Mouse (Mus musculus) lung, embryonic 14.5 days (tissue): ENCODE data around the gene Lrp11. TPM values are rescaled to one million over a fixed set of nuclear protein-coding genes. Genes with fewer than 3 reads are reported as not detected.

ENCODE experiments used
- ATAC-seq: fragments of 200-750 bp; cut with Nextera tagmentation; 2 replicates; pipeline ENCODE4 v1.8.0; 2017; ENCODE audit warnings: mild to moderate bottlenecking, moderate TSS enrichment, moderate library complexity; ENCODE audit not compliant: insufficient read depth
- DNase-seq: peaks from one replicate; pipeline ENCODE4 v3.0.0-alpha.2; 2015
- H3K27ac ChIP-seq: fragments of 300-500 bp; sonication (generic); 2 replicates; pipeline ENCODE4 v1.5.1; 2014; ENCODE audit warnings: low read depth, mild to moderate bottlenecking, moderate library complexity
- H3K27me3 ChIP-seq: fragments of 300-500 bp; sonication (generic); 2 replicates; pipeline ENCODE4 v1.6.1; 2014; ENCODE audit warnings: low read length, control low read depth; ENCODE audit not compliant: insufficient read depth
- H3K36me3 ChIP-seq: fragments of 300-500 bp; sonication (generic); 2 replicates; pipeline ENCODE4 v1.6.1; 2014; ENCODE audit warnings: control low read depth; ENCODE audit not compliant: insufficient read depth
- H3K4me1 ChIP-seq: fragments of 300-500 bp; sonication (generic); 2 replicates; pipeline ENCODE4 v1.6.1; 2014; ENCODE audit warnings: antibody characterized with exemption, control low read depth; ENCODE audit not compliant: insufficient read depth
- H3K4me2 ChIP-seq: fragments of 300-500 bp; sonication (generic); 2 replicates; pipeline ENCODE4 v1.6.1; 2014; ENCODE audit warnings: mild to moderate bottlenecking
- H3K4me3 ChIP-seq: fragments of 300-500 bp; sonication (generic); 2 replicates; pipeline ENCODE4 v1.5.1; 2014; ENCODE audit warnings: low read depth, low read length
- H3K9ac ChIP-seq: fragments of 300-500 bp; sonication (generic); 2 replicates; pipeline ENCODE4 v1.6.1; 2014
- H3K9me3 ChIP-seq: fragments of 300-500 bp; sonication (generic); 2 replicates; pipeline ENCODE4 v1.6.1; 2016; ENCODE audit warnings: low read depth, low read length, control low read depth
- CTCF ChIP-seq: IDR thresholded peaks from 2 replicates; pipeline ENCODE4 v1.5.1; 2016; ENCODE audit warnings: antibody characterized with exemption, low read depth
- WGBS: fragments of 180-500 bp; shearing (Covaris S2); extraction: QIAGEN DNeasy Blood & Tissue Kit; methylation state at CpG from one replicate; pipeline ENCODE4 v1.1.7; 2014; 5-methylcytosine and 5-hydroxymethylcytosine counted together
- polyA plus RNA-seq: library from polyadenylated mRNA; unstranded; fragments of >200 nt; fragmentation: Nextera tagmentation; extraction: Ambion mirVana; gene quantifications from 2 replicates; pipeline ENCODE4 v1.2.1, GENCODE M21; 2014

Gene Lrp11
- polyA plus RNA-seq, 1 experiment from 2014 or later: 7.4 TPM

DNA sequence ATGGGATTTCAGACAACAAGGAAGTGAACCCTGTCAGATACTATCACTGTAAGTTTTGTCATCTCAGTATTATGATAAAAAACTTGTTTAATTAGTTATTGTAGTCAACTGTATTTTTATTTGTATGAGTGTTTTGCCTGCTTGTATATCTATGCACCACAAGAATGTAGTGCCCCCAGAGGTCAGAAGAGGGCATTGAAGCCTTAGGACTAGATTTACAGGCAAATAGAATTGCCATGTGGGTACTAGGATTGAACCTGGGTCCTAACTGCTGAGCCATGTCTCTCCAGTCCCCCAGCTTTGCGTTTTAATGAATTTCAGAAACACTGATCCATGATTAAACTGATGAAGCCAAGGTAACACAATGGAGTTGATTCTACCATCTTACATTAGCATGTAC is 84.1 kb downstream of the Lrp11 start:
- Histone ChIP-seq H3K27ac (no peak overlapping the region), H3K9ac (no peak overlapping the region), H3K4me3 (no peak overlapping the region), H3K9me3 (no peaks in the 10 kb centered on the region), H3K36me3 (peaks cover 65% of the 10 kb centered on the region), H3K4me2 (no peak overlapping the region), H3K4me1 (no peaks in the 10 kb centered on the region), H3K27me3 (no peaks in the 10 kb centered on the region)
- peak; percentile 43 for TF ChIP-seq CTCF
- ATAC-seq: no peak
- DNase-seq: peak; percentile 63
- WGBS: 68% methylated on average over 1 of the region's 1 CpGs

Other genes with a start within 250 kb of the Lrp11 start
- gene Ulbp1, start 116.2 kb upstream of the Lrp11 start, polyA plus RNA-seq: 9.4 and 10.6 TPM in 2 replicates
- gene Nup43, start 77.7 kb downstream of the Lrp11 start, polyA plus RNA-seq: 64.6 and 74.5 TPM in 2 replicates
- gene Pcmt1, start 91.3 kb downstream of the Lrp11 start, polyA plus RNA-seq: 114 and 118 TPM in 2 replicates
- 13.1 and 14.2 TPM in 2 replicates for gene Lats1, start 91.4 kb downstream of the Lrp11 start, polyA plus RNA-seq
- 58.3 TPM in 2 replicates for gene Katna1, start 136.2 kb downstream of the Lrp11 start, polyA plus RNA-seq
- 75.8 and 77.7 TPM in 2 replicates for gene Ginm1, start 203.0 kb downstream of the Lrp11 start, polyA plus RNA-seq
- 39.0 and 41.3 TPM in 2 replicates for gene Ppil4, start 203.1 kb downstream of the Lrp11 start, polyA plus RNA-seq
- 0.18 TPM in 2 replicates for gene Zc3h12d, start 242.7 kb downstream of the Lrp11 start, polyA plus RNA-seq